Mouse (Mus musculus): ENCODE results near the gene Olfr19. TPM values are rescaled to one million over a fixed set of nuclear protein-coding genes. Genes with fewer than 3 reads are reported as not detected.
"Not testable (repeated sequence)": the region's sequence is repeated elsewhere in the genome, so short reads cannot be mapped to it uniquely, and the experiment has no call there.

Gene Olfr19
- polyA plus RNA-seq (2016; fragmentation: Nextera tagmentation; extraction: Ambion mirVana), result not detected in 2 replicates

DNA sequence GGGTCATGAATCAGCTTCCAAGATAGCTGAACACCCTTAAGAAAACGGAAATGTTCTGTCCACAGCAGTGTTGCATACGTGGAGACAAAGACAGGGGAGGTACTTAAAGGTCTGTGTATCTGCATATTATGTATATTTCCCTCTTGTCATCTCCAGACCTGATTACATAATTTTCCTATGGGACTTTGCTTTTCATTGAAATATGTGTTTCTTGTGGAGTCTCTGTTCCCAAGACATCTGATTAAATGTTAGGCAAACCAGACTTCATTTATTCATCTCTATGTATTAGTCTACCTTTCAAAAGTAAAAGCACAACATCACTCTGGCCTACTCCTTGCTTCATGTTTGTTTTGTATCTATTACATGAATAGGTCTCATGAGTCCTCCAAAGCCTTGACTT, at the start of gene Olfr19:
TSS of gene Olfr19 (minus strand) at position 101 of the 400 bp plus-strand sequence.
- no peak within 1 kb of the TSS for H3K27ac ChIP-seq

GRCm38 (mm10) chr16:16684975-16685374, 8.8 kb upstream of the Olfr19 start:
- ATAC-seq (ENCODE audit: low FRiP score), result no peak

More for the DNA sequence above, at the start of gene Olfr19:
- Histone ChIP-seq H3K4me1 (no peaks in the 10 kb centered on the region), H3K9me3 (no peaks in the 10 kb centered on the region), H3K9ac (no peak within 1 kb of the TSS), H3K4me2 (no peak within 1 kb of the TSS), H3K4me3 (replicated peaks) (no peak within 1 kb of the TSS), H3K27me3 (no peaks in the 10 kb centered on the region), H3K36me3 (replicated peaks) (no peaks in the 10 kb centered on the region)
- WGBS, result 69% methylated on average over 2 of the region's 2 CpGs
- no peak for ATAC-seq (ENCODE audit: low FRiP score)

GRCm38 (mm10) chr16:16684053-16684452, 7.8 kb upstream of the Olfr19 start:
- 67% methylated on average over 2 of the region's 2 CpGs for WGBS
- no peak for ATAC-seq (ENCODE audit: low FRiP score)

More at GRCm38 (mm10) chr16:16684975-16685374, 8.8 kb upstream of the Olfr19 start:
- Histone ChIP-seq H3K9me3 (no peaks in the 10 kb centered on the region), H3K9ac (no peak overlapping the region), H3K27ac (no peak overlapping the region), H3K36me3 (replicated peaks) (no peaks in the 10 kb centered on the region), H3K27me3 (no peaks in the 10 kb centered on the region), H3K4me1 (no peaks in the 10 kb centered on the region), H3K4me3 (replicated peaks) (no peak overlapping the region), H3K4me2 (no peak overlapping the region)
- WGBS, result 74% methylated on average over 3 of the region's 3 CpGs

DNA sequence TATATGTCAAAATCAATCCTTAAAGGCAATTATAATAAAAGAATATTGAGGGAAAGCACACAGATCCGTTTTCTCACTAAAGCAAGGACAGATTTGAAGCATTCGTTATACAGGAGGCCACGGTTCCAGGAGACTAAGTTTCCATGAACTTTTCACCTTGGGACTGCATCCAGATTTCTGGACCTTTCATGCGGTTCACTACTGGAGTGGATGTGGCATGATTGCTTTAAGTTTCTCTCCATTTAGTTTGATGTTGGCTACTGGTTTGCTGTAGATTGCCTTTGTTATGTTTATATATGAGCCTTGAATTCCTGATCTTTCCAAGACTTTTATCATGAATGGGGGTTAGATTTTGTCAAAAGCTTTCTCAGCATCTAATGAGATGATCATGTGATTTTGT, 11.2 kb downstream of the Olfr19 start:
- Histone ChIP-seq H3K4me3 (replicated peaks) (no peak overlapping the region), H3K9ac (no peak overlapping the region), H3K27ac (no peak overlapping the region), H3K36me3 (replicated peaks) (no peaks in the 10 kb centered on the region), H3K4me2 (no peak overlapping the region), H3K27me3 (no peaks in the 10 kb centered on the region), H3K9me3 (no peaks in the 10 kb centered on the region; the same call in 1 of the 2 replicates), H3K4me1 (no peaks in the 10 kb centered on the region)
- ATAC-seq (ENCODE audit: low FRiP score), result no peak
- WGBS, result 84% methylated on average over 4 of the region's 4 CpGs

More at GRCm38 (mm10) chr16:16684053-16684452, 7.8 kb upstream of the Olfr19 start:
- no peaks in the 10 kb centered on the region for H3K36me3 ChIP-seq (replicated peaks)
- no peaks in the 10 kb centered on the region for H3K27me3 ChIP-seq
- no peaks in the 10 kb centered on the region for H3K4me1 ChIP-seq
- no peak overlapping the region for H3K4me2 ChIP-seq
- H3K9me3 ChIP-seq, result no peaks in the 10 kb centered on the region
- H3K4me3 ChIP-seq (replicated peaks), result no peak overlapping the region
- H3K9ac ChIP-seq, result no peak overlapping the region
- no peak overlapping the region for H3K27ac ChIP-seq

DNA sequence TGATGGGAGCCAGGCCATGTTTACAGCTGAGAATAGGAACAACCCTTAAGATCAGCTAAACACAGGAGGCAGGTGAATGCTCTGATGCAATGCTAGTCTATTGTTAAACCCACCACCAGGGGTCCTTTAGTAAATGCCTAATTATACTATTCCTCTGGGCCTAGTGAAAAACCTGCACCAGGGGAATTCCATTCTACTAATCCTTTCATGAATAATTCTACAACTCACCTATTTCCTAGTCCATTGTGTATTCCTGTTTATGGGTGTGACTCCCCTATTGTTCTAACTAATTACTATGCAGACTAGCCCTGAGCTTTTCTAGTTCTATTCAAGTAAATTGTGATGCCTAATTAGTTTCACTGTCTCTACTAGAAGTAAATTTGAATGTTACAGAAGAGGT, 11.7 kb downstream of the Olfr19 start:
- H3K27me3 ChIP-seq; H3K4me3 ChIP-seq (replicated peaks); H3K36me3 ChIP-seq (replicated peaks); H3K4me2 ChIP-seq; H3K4me1 ChIP-seq; ATAC-seq (ENCODE audit: low FRiP score); H3K27ac ChIP-seq; H3K9ac ChIP-seq; H3K9me3 ChIP-seq: not testable (repeated sequence)

DNA sequence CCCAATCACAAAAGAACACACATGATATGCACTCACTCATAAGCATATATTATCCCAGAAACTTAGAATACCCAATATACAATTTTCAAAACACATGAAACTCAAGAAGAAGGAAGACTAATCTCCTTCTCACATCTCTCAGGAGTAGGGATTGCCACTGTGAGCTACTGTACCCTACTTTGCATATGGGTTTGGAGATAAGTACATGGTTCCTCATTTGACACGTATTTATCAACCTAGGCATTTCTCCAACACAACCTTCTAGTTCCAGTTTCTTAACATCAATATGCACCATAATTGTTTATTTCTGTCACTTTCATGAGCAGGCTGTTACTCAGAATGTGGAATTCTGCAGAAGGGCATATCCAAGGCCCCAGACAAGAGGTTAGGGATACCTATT, 31.1 kb downstream of the Olfr19 start:
- Histone ChIP-seq H3K36me3 (replicated peaks) (no peaks in the 10 kb centered on the region), H3K4me2 (no peak overlapping the region), H3K27ac (no peak overlapping the region), H3K27me3 (no peaks in the 10 kb centered on the region), H3K9ac (no peak overlapping the region), H3K4me1 (no peaks in the 10 kb centered on the region), H3K9me3 (no peaks in the 10 kb centered on the region), H3K4me3 (replicated peaks) (no peak overlapping the region)
- 94% methylated on average over 1 of the region's 1 CpGs for WGBS
- ATAC-seq (ENCODE audit: low FRiP score), result no peak

DNA sequence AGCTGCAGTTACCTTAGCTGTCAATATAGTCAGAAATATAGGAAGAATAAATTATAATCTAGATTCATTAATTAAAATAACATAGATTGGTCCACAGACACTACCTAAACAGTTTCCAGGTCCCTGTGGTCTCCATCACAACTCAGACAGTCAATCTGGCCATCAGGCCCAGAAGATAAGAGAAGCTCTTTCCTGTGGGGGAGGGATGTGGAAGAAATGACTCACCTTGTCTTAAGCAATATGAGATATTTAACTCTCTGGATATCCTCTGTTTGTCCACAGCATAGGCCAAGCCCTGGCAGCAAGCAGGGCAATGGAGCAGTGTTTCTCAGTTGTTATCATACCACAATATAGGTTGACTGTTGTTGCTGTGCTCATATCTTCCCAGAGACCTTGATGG, 42.5 kb downstream of the Olfr19 start:
- no peak for ATAC-seq (ENCODE audit: low FRiP score)

More for the DNA sequence above, 42.5 kb downstream of the Olfr19 start:
- H3K27me3 ChIP-seq, result no peaks in the 10 kb centered on the region
- no peak overlapping the region for H3K4me3 ChIP-seq (replicated peaks)
- no peak overlapping the region for H3K4me2 ChIP-seq
- no peaks in the 10 kb centered on the region for H3K36me3 ChIP-seq (replicated peaks)
- H3K4me1 ChIP-seq, result no peaks in the 10 kb centered on the region
- no peak overlapping the region for H3K27ac ChIP-seq
- no peak overlapping the region for H3K9ac ChIP-seq
- peaks cover 11% of the 10 kb centered on the region for H3K9me3 ChIP-seq

Other genes starting within 250 kb of the Olfr19 start
- gene Fgd4, start 75.9 kb downstream of the Olfr19 start, polyA plus RNA-seq (2016; fragmentation: Nextera tagmentation; extraction: Ambion mirVana), result 27.2 and 27.8 TPM in 2 replicates
- 3.7 and 4.7 TPM in 2 replicates for gene Spag6l, start 153.1 kb upstream of the Olfr19 start, polyA plus RNA-seq (2016; fragmentation: Nextera tagmentation; extraction: Ambion mirVana)
- gene Igll1, start 187.6 kb upstream of the Olfr19 start, polyA plus RNA-seq (2016; fragmentation: Nextera tagmentation; extraction: Ambion mirVana), result 0.23 TPM in 1 of 2 replicates, not detected in the other
- gene Top3b, start 194.3 kb upstream of the Olfr19 start, polyA plus RNA-seq (2016; fragmentation: Nextera tagmentation; extraction: Ambion mirVana), result 64.3 and 66.5 TPM in 2 replicates
- 2.1 and 2.9 TPM in 2 replicates for gene Vpreb1, start 194.4 kb upstream of the Olfr19 start, polyA plus RNA-seq (2016; fragmentation: Nextera tagmentation; extraction: Ambion mirVana)
- gene Ppm1f, start 220.1 kb upstream of the Olfr19 start, polyA plus RNA-seq (2016; fragmentation: Nextera tagmentation; extraction: Ambion mirVana), result 30.6 and 33.3 TPM in 2 replicates